Mouse (Mus musculus): Measurements from ENCODE around the gene Zbtb20. TPM values are rescaled to one million over a fixed set of nuclear protein-coding genes. Genes with fewer than 3 reads are reported as not detected.

The Zbtb20 gene
- total and polyA plus RNA-seq, 2 experiments from 2014 or later, result 19.8 to 45.8 TPM

- Histone ChIP-seq H3K27ac (ENCODE audit: low read depth) (no peak overlapping the region), H3K9ac (replicated peaks; ENCODE audit: low read depth, low read length) (no peak overlapping the region), H3K9me3 (replicated peaks; ENCODE audit: control insufficient read depth, low read length) (no peaks in the 10 kb centered on the region), H3K4me1 (ENCODE audit: control insufficient read depth, insufficient read depth) (no peaks in the 10 kb centered on the region), H3K27me3 (ENCODE audit: control insufficient read depth, insufficient read depth, low read length) (no peaks in the 10 kb centered on the region), H3K36me3 (replicated peaks; ENCODE audit: control insufficient read depth, insufficient read depth, low read length) (no peaks in the 10 kb centered on the region), H3K4me3 (ENCODE audit: low read depth, low read length) (no peak overlapping the region), H3K4me2 (ENCODE audit: low read depth, low read length) (no peak overlapping the region)
- no peak for ATAC-seq (ENCODE audit: insufficient read depth, low read depth)
- 88% methylated on average over 1 of the region's 1 CpGs for WGBS
- DNase-seq (ENCODE audit: low spot score), result no peak
- no peak for TF ChIP-seq EP300 (IDR thresholded peaks at IDR 0.05; ENCODE audit: low read depth)
- TF ChIP-seq CTCF (IDR thresholded peaks at IDR 0.05; ENCODE audit: low read depth), result no peak
Measured at GRCm38 (mm10) chr16:43172912-43173311, 297.2 kb downstream of the Zbtb20 start.

DNA sequence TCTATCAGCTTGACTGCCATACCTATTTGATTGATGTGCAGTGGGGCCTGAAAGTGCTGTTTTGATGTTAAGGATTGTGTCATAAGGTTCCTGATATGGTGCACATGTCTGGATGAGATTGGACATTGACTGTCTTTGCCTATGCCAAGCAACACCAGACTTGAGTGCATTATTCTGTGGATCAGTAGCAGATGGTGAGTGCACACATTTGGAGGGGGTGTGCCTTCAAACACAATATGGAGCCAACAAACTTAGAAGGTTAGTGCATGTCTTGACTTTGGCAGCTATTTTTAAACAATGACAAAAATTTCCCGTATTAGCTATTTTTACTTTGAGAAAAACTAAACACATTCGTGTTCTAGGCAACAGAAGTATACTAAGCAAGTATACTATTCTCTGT, 299.1 kb downstream of the Zbtb20 start:
- no peaks in the 10 kb centered on the region for H3K27me3 ChIP-seq (ENCODE audit: control insufficient read depth, insufficient read depth, low read length)
- H3K36me3 ChIP-seq (replicated peaks; ENCODE audit: control insufficient read depth, insufficient read depth, low read length), result no peaks in the 10 kb centered on the region
- TF ChIP-seq CTCF (IDR thresholded peaks at IDR 0.05; ENCODE audit: low read depth) (no peak), EP300 (IDR thresholded peaks at IDR 0.05; ENCODE audit: low read depth) (no peak)
- H3K9me3 ChIP-seq (replicated peaks; ENCODE audit: control insufficient read depth, low read length), result no peaks in the 10 kb centered on the region
- H3K9ac ChIP-seq (replicated peaks; ENCODE audit: low read depth, low read length), result no peak overlapping the region
- no peak overlapping the region for H3K4me3 ChIP-seq (ENCODE audit: low read depth, low read length)
- H3K27ac ChIP-seq (ENCODE audit: low read depth), result no peak overlapping the region
- 77% methylated on average over 2 of the region's 2 CpGs for WGBS
- no peaks in the 10 kb centered on the region for H3K4me1 ChIP-seq (ENCODE audit: control insufficient read depth, insufficient read depth)
- H3K4me2 ChIP-seq (ENCODE audit: low read depth, low read length), result no peak overlapping the region
- ATAC-seq (ENCODE audit: insufficient read depth, low read depth) (no peak), DNase-seq (ENCODE audit: low spot score) (no peak)

DNA sequence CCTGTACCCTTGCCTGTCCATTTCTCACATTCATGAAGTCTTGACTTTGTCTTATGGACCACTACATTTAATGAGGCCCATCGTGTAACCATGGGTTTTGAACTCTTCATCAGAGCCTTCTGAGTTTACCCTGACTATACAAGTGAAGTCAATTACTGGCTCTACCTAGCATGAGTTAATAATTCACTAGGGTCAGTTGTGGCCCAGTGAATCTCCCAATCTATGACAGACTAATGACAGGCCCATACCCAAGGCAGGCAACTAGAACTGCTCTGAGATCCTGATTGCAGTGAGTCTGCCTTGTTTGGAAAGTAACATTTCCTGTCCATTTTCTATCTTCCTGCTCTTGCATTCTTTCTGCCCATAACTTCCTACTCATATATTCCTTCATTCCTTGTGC, 305.4 kb downstream of the Zbtb20 start:
- H3K4me3 ChIP-seq (ENCODE audit: low read depth, low read length), result no peak overlapping the region
- TF ChIP-seq EP300 (IDR thresholded peaks at IDR 0.05; ENCODE audit: low read depth) (no peak), CTCF (IDR thresholded peaks at IDR 0.05; ENCODE audit: low read depth) (no peak)
- H3K9me3 ChIP-seq (replicated peaks; ENCODE audit: control insufficient read depth, low read length), result no peaks in the 10 kb centered on the region
- no peaks in the 10 kb centered on the region for H3K4me1 ChIP-seq (ENCODE audit: control insufficient read depth, insufficient read depth)
- 95% methylated on average over 1 of the region's 1 CpGs for WGBS
- ATAC-seq (ENCODE audit: insufficient read depth, low read depth), result no peak
- no peaks in the 10 kb centered on the region for H3K36me3 ChIP-seq (replicated peaks; ENCODE audit: control insufficient read depth, insufficient read depth, low read length)
- H3K27ac ChIP-seq (ENCODE audit: low read depth), result no peak overlapping the region
- H3K27me3 ChIP-seq (ENCODE audit: control insufficient read depth, insufficient read depth, low read length), result no peaks in the 10 kb centered on the region
- H3K9ac ChIP-seq (replicated peaks; ENCODE audit: low read depth, low read length), result no peak overlapping the region
- H3K4me2 ChIP-seq (ENCODE audit: low read depth, low read length), result no peak overlapping the region
- DNase-seq (ENCODE audit: low spot score), result no peak

- TF ChIP-seq EP300 (IDR thresholded peaks at IDR 0.05; ENCODE audit: low read depth) (no peak), CTCF (IDR thresholded peaks at IDR 0.05; ENCODE audit: low read depth) (no peak)
- 100% methylated on average over 1 of the region's 1 CpGs for WGBS
- H3K4me2 ChIP-seq (ENCODE audit: low read depth, low read length), result no peak overlapping the region
- no peaks in the 10 kb centered on the region for H3K4me1 ChIP-seq (ENCODE audit: control insufficient read depth, insufficient read depth)
- no peaks in the 10 kb centered on the region for H3K27me3 ChIP-seq (ENCODE audit: control insufficient read depth, insufficient read depth, low read length)
- DNase-seq (ENCODE audit: low spot score), result no peak
- no peak for ATAC-seq (ENCODE audit: insufficient read depth, low read depth)
- no peak overlapping the region for H3K4me3 ChIP-seq (ENCODE audit: low read depth, low read length)
- H3K9ac ChIP-seq (replicated peaks; ENCODE audit: low read depth, low read length), result no peak overlapping the region
- no peaks in the 10 kb centered on the region for H3K9me3 ChIP-seq (replicated peaks; ENCODE audit: control insufficient read depth, low read length)
- no peaks in the 10 kb centered on the region for H3K36me3 ChIP-seq (replicated peaks; ENCODE audit: control insufficient read depth, insufficient read depth, low read length)
- no peak overlapping the region for H3K27ac ChIP-seq (ENCODE audit: low read depth)
Measured at GRCm38 (mm10) chr16:43190390-43190789, 314.7 kb downstream of the Zbtb20 start.

DNA sequence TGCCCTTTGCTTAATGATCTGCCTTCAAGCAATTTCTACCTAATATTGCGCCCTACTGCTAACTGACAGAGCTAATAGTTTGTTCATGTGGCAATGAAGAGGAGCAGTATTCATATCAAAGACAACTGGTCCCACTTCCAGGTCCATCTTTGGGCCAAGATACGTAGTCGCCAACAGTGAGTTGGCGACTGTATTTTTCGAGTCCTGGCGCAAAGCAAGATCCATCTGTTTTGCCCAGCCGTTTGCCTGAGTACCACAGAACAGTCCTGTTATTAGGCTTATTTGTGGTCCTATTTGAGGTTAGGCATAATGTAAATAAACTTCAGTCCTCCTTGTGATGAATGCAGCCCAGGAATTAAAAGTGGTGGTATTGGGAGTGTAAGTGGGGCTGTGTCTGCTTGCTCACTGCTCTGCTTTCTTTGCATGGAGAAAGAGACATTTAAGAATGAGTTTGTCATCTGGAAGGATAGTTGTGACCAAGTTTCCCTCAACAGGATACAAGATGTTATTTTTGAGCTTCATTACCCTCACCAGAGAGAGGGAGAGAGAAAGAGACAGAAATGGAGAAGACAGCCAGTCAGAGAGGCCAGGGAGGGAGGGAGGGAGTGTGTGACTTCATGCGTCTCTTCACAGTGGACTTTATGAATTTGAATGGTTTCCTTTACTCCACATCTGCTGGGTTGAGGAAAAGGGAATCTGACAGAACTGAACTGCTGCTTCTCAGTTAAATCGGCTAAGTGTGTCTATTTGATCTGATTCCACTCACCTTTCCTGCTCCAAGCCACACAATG, 315.6 kb downstream of the Zbtb20 start:
- Histone ChIP-seq H3K9ac (replicated peaks; ENCODE audit: low read depth, low read length) (no peak overlapping the region), H3K36me3 (replicated peaks; ENCODE audit: control insufficient read depth, insufficient read depth, low read length) (no peaks in the 10 kb centered on the region), H3K4me2 (ENCODE audit: low read depth, low read length) (no peak overlapping the region), H3K27me3 (ENCODE audit: control insufficient read depth, insufficient read depth, low read length) (no peaks in the 10 kb centered on the region), H3K4me1 (ENCODE audit: control insufficient read depth, insufficient read depth) (no peaks in the 10 kb centered on the region), H3K9me3 (replicated peaks; ENCODE audit: control insufficient read depth, low read length) (no peaks in the 10 kb centered on the region), H3K27ac (ENCODE audit: low read depth) (no peak overlapping the region), H3K4me3 (ENCODE audit: low read depth, low read length) (no peak overlapping the region)
- WGBS, result 89% methylated on average over 9 of the region's 9 CpGs
- DNase-seq (ENCODE audit: low spot score) (no peak), ATAC-seq (ENCODE audit: insufficient read depth, low read depth) (no peak)
- TF ChIP-seq EP300 (IDR thresholded peaks at IDR 0.05; ENCODE audit: low read depth) (no peak), CTCF (IDR thresholded peaks at IDR 0.05; ENCODE audit: low read depth) (no peak)

Data from heart, postnatal 0 days (tissue).